Mouse (Mus musculus) ES-Bruce4 (cell line): Measurements from ENCODE around the gene Med16. TPM values are rescaled to one million over a fixed set of nuclear protein-coding genes. Genes with fewer than 3 reads are reported as not detected.

ENCODE experiments used
- H3K27ac ChIP-seq: 2 replicates; pipeline ENCODE4 v1.5.1; 2012; ENCODE audit warnings: low read length, inconsistent platforms; ENCODE audit not compliant: insufficient read depth
- H3K27me3 ChIP-seq: 2 replicates; pipeline ENCODE4 v1.6.1; 2012; ENCODE audit warnings: mild to moderate bottlenecking, low read length, inconsistent platforms; ENCODE audit not compliant: control insufficient read depth, poor library complexity, insufficient read depth, severe bottlenecking
- H3K36me3 ChIP-seq: 2 replicates; pipeline ENCODE4 v1.6.1; 2012; ENCODE audit warnings: inconsistent platforms, mild to moderate bottlenecking, low read length, moderate library complexity; ENCODE audit not compliant: control insufficient read depth, poor library complexity, insufficient read depth, severe bottlenecking
- H3K4me1 ChIP-seq: one replicate; pipeline ENCODE4 v1.8.1; 2011; ENCODE audit warnings: low read length; ENCODE audit not compliant: control insufficient read depth, insufficient read depth
- H3K4me3 ChIP-seq: 2 replicates; pipeline ENCODE4 v1.5.1; 2011; ENCODE audit warnings: low read depth, mild to moderate bottlenecking, low read length
- H3K9ac ChIP-seq: 2 replicates; pipeline ENCODE4 v1.6.1; 2012; ENCODE audit warnings: low read depth, mild to moderate bottlenecking, inconsistent platforms; ENCODE audit not compliant: poor library complexity, severe bottlenecking
- H3K9me3 ChIP-seq: replicated peaks from 2 replicates; pipeline ENCODE4 v1.6.1; 2012; ENCODE audit warnings: mild to moderate bottlenecking, low read length, inconsistent platforms; ENCODE audit not compliant: control insufficient read depth, poor library complexity, insufficient read depth, severe bottlenecking
- CTCF ChIP-seq: IDR thresholded peaks from one replicate; pipeline ENCODE4 v1.8.1; 2011; ENCODE audit warnings: low read depth, low read length
- EP300 ChIP-seq: IDR thresholded peaks from 2 replicates; pipeline ENCODE4 v1.6.1; 2011; ENCODE audit warnings: low read depth, low read length; ENCODE audit not compliant: insufficient read depth
- POLR2A ChIP-seq: IDR thresholded peaks from one replicate; pipeline ENCODE4 v1.8.1; 2011; ENCODE audit warnings: low read length; ENCODE audit not compliant: insufficient read depth
- polyA plus RNA-seq: library from polyadenylated mRNA; stranded (reverse); fragments of >200 nt; gene quantifications from 2 replicates; pipeline ENCODE4 v1.2.4, GENCODE M21; 2011; ENCODE audit warnings: low read depth; ENCODE audit not compliant: missing spikeins, insufficient read depth, insufficient read length

The Med16 gene
- polyA plus RNA-seq, 1 experiment: 17.5 TPM

DNA sequence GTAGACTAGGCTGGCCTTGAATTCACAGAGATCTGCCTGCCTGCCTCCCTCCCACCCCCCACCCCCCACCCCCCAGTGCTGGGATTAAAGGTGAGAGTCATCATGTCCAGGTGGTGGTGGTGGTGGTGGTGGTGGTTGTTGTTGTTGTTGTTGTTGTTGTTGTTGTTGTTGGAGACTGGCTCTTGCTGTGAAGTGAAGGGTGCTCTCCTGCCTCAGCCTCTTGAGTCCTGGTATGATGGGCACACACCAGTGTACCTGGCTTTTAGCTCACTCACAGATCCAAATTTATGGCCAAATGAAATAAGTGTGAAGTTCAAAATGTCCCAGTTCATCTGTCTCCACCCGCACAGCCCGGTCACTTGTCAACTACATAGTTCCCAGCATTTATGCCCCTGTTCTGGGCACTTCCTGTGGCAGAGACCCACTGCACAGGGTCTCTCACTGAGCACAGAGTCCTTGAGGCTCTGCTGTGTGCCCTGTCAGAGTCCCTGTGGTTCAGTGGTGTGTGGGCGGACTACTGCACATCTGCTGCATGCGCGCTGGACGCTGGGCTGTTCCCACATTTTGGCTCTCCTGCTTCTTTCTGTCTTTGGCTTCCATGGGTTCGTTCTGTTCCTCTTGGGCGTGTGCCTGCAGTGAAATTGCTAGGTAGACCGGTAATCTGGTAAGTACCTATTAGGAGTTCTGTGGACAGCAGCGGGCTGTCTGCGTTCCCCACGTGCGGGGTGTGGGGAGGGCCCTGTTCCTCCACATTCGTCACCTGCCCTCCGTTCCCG is 26.3 kb upstream of the Med16 start:
- 0 out of 2 replicates have a peak overlapping the region, but pooled peaks have one; percentile 9 for H3K4me3 ChIP-seq
- H3K36me3 ChIP-seq: no peaks in the 10 kb centered on the region

DNA sequence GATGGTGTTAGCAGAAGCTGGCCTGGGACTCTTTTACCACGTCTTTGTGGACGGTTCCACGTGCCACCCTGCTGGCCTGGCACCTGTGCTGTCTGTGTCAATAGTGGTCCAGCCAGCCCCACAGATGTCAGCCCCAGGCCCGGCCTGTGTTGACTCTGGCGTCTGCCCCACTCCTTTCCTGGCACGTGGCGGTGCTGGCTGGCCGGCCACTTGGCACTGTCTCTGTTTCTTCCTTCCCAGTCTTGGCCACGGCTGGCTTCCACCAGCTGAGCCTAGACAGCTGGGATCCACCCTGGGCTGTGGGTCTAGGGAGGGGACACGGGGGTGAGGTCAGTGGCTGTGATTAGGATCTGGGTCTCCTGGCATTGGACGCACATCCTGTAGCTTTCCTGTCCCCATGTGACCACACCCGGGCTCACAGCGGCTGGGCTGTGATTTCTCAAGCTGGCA is 25.6 kb upstream of the Med16 start:
- H3K9me3 ChIP-seq: no peaks in the 10 kb centered on the region
- H3K9ac ChIP-seq: no peak overlapping the region
- no peaks in the 10 kb centered on the region for H3K36me3 ChIP-seq
- no peak overlapping the region for H3K27ac ChIP-seq
- TF ChIP-seq CTCF: no peak
- no peak for TF ChIP-seq POLR2A
- no peak for TF ChIP-seq EP300
- H3K4me1 ChIP-seq: no peaks in the 10 kb centered on the region
- no peaks in the 10 kb centered on the region for H3K27me3 ChIP-seq
- H3K4me3 ChIP-seq: no peak overlapping the region

More for the DNA sequence above, 26.3 kb upstream of the Med16 start:
- no peak overlapping the region for H3K9ac ChIP-seq
- H3K9me3 ChIP-seq: no peaks in the 10 kb centered on the region
- H3K27ac ChIP-seq: no peak overlapping the region
- no peaks in the 10 kb centered on the region for H3K27me3 ChIP-seq
- H3K4me1 ChIP-seq: no peaks in the 10 kb centered on the region
- TF ChIP-seq CTCF: no peak
- TF ChIP-seq EP300: no peak
- TF ChIP-seq POLR2A: no peak

DNA sequence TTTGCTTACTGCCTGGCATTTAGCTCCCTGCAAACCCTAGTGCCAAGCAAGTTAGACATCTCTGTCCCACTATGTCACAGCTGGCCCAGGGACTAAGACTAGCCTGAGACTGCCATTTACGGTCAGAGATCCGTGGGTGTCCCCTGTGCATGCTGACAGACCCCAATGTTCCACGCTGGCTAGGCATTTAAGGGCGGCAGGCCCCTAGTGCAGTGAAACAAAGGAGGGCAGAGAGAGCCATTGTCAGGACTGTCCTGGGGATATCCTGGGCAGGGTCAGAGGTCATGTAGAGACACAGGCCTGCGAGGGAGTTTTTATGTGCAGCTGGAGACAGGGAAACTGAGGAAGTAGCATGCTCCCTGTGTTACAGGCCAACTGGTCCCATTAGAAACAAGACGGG is 25.1 kb upstream of the Med16 start:
- Histone ChIP-seq H3K36me3 (no peaks in the 10 kb centered on the region), H3K4me3 (no peak overlapping the region), H3K9me3 (no peaks in the 10 kb centered on the region), H3K9ac (no peak overlapping the region), H3K27ac (no peak overlapping the region), H3K27me3 (no peaks in the 10 kb centered on the region), H3K4me1 (no peaks in the 10 kb centered on the region)
- no peak for TF ChIP-seq EP300
- no peak for TF ChIP-seq POLR2A
- TF ChIP-seq CTCF: no peak

DNA sequence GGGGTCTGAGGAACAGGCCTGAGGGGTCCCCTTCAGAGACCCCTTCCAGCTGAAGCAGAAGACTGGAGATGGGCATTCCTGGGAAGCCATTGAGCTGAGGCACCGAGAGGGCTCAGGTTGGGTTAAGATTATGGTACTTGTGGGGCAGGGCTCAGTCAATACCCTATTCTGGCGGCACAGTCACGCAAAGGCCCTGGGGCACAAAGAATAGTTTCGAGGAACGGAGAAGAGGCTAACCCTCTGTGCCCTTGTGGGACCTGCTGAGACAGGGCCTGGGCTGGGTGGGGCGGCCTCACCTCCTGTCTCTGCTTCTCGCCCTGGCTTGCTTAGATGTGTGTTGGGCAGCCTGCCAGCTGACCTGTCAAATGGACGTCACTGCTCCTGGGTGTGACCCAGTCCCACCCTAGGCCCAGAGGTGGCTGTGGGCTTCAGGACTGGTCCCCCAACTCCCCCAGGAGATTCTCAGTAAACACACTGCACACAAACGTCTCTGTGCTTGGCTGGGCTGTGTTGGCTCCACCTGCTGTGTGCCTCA is 24.5 kb upstream of the Med16 start:
- H3K4me3 ChIP-seq: no peak overlapping the region
- no peak for TF ChIP-seq POLR2A
- TF ChIP-seq CTCF: no peak
- TF ChIP-seq EP300: no peak
- H3K27me3 ChIP-seq: no peaks in the 10 kb centered on the region
- H3K9me3 ChIP-seq: no peaks in the 10 kb centered on the region
- H3K36me3 ChIP-seq: no peaks in the 10 kb centered on the region
- no peak overlapping the region for H3K27ac ChIP-seq
- H3K9ac ChIP-seq: no peak overlapping the region
- no peaks in the 10 kb centered on the region for H3K4me1 ChIP-seq

DNA sequence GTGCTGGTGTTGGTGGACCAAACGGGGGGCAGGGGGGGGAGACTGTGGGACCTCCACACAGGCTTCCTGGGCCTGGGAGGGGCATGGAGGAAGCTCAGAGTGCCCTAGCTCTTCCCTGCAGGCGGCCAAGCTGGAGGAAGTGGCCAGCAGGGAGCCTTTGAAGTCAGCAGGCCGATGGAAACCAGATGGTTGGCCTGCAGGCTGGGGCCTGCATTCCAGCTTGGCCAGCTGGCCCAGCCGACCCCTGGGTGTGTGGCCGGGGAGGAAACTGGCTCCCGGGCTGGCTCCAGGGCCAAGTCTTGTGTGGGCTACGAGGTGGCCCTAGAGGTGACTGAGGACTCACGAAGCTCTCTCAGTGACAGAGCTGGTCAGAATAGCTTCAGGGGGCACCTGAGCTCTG is 24.0 kb upstream of the Med16 start:
- no peak overlapping the region for H3K27ac ChIP-seq
- H3K9ac ChIP-seq: no peak overlapping the region
- H3K36me3 ChIP-seq: no peaks in the 10 kb centered on the region
- H3K4me1 ChIP-seq: no peaks in the 10 kb centered on the region
- H3K4me3 ChIP-seq: no peak overlapping the region
- TF ChIP-seq CTCF (no peak), EP300 (no peak), POLR2A (no peak)
- H3K27me3 ChIP-seq: no peaks in the 10 kb centered on the region
- H3K9me3 ChIP-seq: no peaks in the 10 kb centered on the region

DNA sequence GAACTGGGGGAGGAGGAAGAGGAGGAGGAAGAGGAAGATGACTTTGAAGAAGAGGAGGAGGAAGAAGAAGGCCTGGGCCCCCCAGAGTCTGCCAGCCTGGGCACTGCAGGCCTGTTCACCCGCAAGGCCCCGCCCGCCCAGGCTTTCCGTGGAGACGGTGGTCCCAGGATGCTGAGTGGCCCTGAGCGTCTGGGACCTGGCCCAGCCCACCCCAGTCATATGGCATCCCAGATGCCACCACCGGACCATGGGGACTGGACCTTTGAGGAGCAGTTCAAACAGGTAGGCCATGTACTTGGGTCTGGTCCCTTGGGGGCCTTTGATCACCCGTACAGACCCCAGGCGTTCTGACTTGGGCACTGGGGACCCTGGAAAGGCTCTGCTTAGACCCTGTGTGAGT is 23.1 kb upstream of the Med16 start:
- H3K9ac ChIP-seq: no peak overlapping the region
- TF ChIP-seq CTCF (no peak), EP300 (no peak), POLR2A (no peak)
- no peaks in the 10 kb centered on the region for H3K27me3 ChIP-seq
- no peak overlapping the region for H3K27ac ChIP-seq
- no peaks in the 10 kb centered on the region for H3K4me1 ChIP-seq
- no peak overlapping the region for H3K4me3 ChIP-seq
- no peaks in the 10 kb centered on the region for H3K36me3 ChIP-seq
- H3K9me3 ChIP-seq: no peaks in the 10 kb centered on the region
